Mouse (Mus musculus) right cerebral cortex, postnatal 4 days (tissue): Measurements from ENCODE around the gene Lypd5.
A peak's percentile ranks its signal among the peaks of the same experiment; 100 is the strongest.

Experiments used
- DNase-seq: peaks from one replicate; pipeline ENCODE4 v3.0.0-alpha.2; 2022

Gene Lypd5

GRCm38 (mm10) chr7:24363228-24363627, 14.2 kb downstream of the Lypd5 start:
- peak; percentile 66 for DNase-seq

- peak; percentile 93 for DNase-seq
Measured at GRCm38 (mm10) chr7:24364827-24365226, 15.8 kb downstream of the Lypd5 start.

GRCm38 (mm10) chr7:24365258-24366014, 16.4 kb downstream of the Lypd5 start:
- no peak for DNase-seq

GRCm38 (mm10) chr7:24366716-24367632, 18.0 kb downstream of the Lypd5 start:
- DNase-seq: no peak

GRCm38 (mm10) chr7:24368226-24368625, 19.2 kb downstream of the Lypd5 start:
- DNase-seq: no peak

- no peak for DNase-seq
Measured at GRCm38 (mm10) chr7:24368946-24369345, 19.9 kb downstream of the Lypd5 start.

GRCm38 (mm10) chr7:24369731-24370541, 20.9 kb downstream of the Lypd5 start, which contains the start of gene Kcnn4:
Gene Kcnn4 (plus strand): TSS chr7:24370263.
- DNase-seq: no peak

- no peak for DNase-seq
Measured at GRCm38 (mm10) chr7:24371012-24371808, 22.2 kb downstream of the Lypd5 start.

- DNase-seq: no peak
Measured at GRCm38 (mm10) chr7:24371809-24372145, 22.8 kb downstream of the Lypd5 start.

GRCm38 (mm10) chr7:24372300-24372699, 23.3 kb downstream of the Lypd5 start:
- no peak for DNase-seq

GRCm38 (mm10) chr7:24372786-24373185, 23.8 kb downstream of the Lypd5 start:
- DNase-seq: no peak

GRCm38 (mm10) chr7:24373538-24374379, 24.8 kb downstream of the Lypd5 start:
- peak; percentile 56 for DNase-seq

- DNase-seq: no peak
Measured at GRCm38 (mm10) chr7:24376456-24376855, 27.5 kb downstream of the Lypd5 start.

- no peak for DNase-seq
Measured at GRCm38 (mm10) chr7:24377091-24377865, 28.3 kb downstream of the Lypd5 start.

- no peak for DNase-seq
Measured at GRCm38 (mm10) chr7:24378049-24378701, 29.2 kb downstream of the Lypd5 start.

- DNase-seq: no peak
Measured at GRCm38 (mm10) chr7:24379934-24380333, 30.9 kb downstream of the Lypd5 start.

- DNase-seq: no peak
Measured at GRCm38 (mm10) chr7:24380370-24380769, 31.4 kb downstream of the Lypd5 start.

- DNase-seq: no peak
Measured at GRCm38 (mm10) chr7:24382730-24383372, 33.9 kb downstream of the Lypd5 start.

- no peak for DNase-seq
Measured at GRCm38 (mm10) chr7:24384070-24384469, 35.1 kb downstream of the Lypd5 start.
